Mouse (Mus musculus): ENCODE results near the gene D10Jhu81e. TPM values are rescaled to one million over a fixed set of nuclear protein-coding genes. Genes with fewer than 3 reads are reported as not detected.

The D10Jhu81e gene
- total RNA-seq (2023): 48.0 TPM

DNA sequence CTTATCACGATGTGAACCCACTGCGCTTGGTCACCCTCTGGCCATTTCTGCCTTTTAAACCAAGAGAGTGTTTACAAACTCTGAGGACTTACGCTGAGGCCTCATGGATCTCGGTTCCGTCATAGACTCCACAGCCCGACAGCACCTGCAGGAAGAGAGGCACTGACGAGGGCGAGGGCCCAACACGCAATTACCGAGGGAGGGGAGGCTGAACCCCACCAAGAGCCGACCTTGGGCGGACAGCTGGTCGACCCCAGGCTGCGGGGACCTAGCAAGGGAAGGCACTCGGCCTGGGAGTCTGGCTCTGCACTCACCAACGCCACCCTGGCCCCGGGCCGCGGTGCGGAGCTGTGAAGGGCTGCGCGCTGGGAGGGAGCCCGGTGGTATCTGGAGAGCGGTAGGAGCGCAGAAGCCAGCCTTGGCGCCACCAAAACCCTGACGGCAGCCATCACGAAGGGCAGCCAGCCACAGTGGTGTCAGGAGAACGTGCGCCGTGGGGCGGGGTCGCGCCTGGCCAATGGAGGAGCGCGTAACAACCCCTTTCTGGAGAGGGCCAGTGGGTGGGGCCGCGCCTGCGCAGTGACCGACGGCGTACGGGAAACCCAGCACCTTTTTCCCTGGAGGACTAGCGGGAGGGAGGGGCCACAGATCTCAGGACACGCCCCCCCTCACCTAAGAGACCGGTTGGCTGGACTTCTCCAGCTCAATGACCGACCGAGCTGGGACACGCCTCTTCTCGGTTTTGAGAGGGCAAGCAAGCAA, at the start of gene D10Jhu81e:
TSS of gene D10Jhu81e (minus strand) at position 502 of the 762 bp plus-strand sequence.

DNA sequence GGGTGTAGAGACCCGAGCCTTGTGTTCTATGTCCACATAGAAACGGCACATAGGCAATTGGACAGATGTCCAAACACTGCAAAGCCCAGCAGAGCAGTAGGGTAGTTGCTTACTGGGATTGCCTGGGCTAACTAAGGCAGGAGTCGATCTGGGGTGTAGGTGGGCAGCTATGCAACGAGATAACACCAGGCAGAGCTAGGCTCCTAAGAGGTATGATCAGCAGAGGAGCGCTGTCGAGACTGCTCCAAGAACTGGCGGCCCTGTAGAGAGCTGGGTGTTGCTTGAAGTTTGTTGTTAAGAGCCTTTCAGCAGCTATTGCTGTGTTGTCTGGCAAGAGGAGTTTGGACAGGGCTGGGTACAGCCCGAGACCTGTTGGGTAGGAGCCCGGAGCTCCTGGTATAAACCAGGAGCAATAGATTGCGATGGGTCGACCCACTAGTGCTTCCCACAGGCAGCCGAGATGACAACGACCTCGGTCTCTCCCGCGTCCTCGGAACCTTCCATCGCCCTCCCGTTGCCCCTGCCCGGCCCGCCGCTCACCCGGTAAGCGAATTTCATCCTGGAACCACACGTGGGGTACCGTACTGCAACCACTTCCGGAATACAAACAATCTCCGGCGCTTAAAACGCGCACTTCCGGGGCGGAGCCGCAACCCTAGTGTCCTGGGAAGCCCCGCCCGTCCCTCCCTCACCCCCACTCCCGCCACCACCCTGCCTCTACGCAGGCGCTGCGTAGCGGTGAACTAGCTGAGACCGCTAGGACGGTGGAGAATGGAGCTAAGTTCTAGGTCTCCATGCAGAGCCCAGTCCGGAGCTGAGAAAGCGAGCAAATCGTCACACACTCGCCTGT, 15.2 kb upstream of the D10Jhu81e start, which contains the start of gene Pwp2:
TSS of gene Pwp2 (minus strand) at position 619 of the 850 bp plus-strand sequence.

Other genes with a start within 250 kb of the D10Jhu81e start
- gene Trpm2, start 199.2 kb downstream of the D10Jhu81e start, total RNA-seq (2023): 2.8 TPM
- 10.4 TPM for gene 1810043G02Rik, start 191.3 kb downstream of the D10Jhu81e start, total RNA-seq (2023)
- 64.9 TPM for gene Pfkl, start 159.7 kb downstream of the D10Jhu81e start, total RNA-seq (2023)
- not detected for gene Dnmt3l, start 127.8 kb downstream of the D10Jhu81e start, total RNA-seq (2023)
- gene Aire, start 126.2 kb downstream of the D10Jhu81e start, total RNA-seq (2023): 0.61 TPM
- 13.0 TPM for gene Icosl, start 100.5 kb downstream of the D10Jhu81e start, total RNA-seq (2023)
- gene Pwp2, start 15.4 kb upstream of the D10Jhu81e start, total RNA-seq (2023): 32.0 TPM
- 67.5 TPM for gene Trappc10, start 74.9 kb upstream of the D10Jhu81e start, total RNA-seq (2023)
- 121 TPM for gene Agpat3, start 182.7 kb upstream of the D10Jhu81e start, total RNA-seq (2023)
- 234 TPM for gene Rrp1, start 243.3 kb upstream of the D10Jhu81e start, total RNA-seq (2023)